Mouse (Mus musculus) liver (tissue): ENCODE data around the gene Sned1.
"Not testable (repeated sequence)": the region's sequence is repeated elsewhere in the genome, so short reads cannot be mapped to it uniquely, and the experiment has no call there.

Experiments used
- DNase-seq: peaks from one replicate; pipeline ENCODE4 v3.0.0-alpha.2; 2020; ENCODE audit warnings: mixed read lengths

Gene Sned1

GRCm38 (mm10) chr1:93229626-93230025 lies 6.0 kb upstream of the Sned1 start:
- no peak for DNase-seq

DNA sequence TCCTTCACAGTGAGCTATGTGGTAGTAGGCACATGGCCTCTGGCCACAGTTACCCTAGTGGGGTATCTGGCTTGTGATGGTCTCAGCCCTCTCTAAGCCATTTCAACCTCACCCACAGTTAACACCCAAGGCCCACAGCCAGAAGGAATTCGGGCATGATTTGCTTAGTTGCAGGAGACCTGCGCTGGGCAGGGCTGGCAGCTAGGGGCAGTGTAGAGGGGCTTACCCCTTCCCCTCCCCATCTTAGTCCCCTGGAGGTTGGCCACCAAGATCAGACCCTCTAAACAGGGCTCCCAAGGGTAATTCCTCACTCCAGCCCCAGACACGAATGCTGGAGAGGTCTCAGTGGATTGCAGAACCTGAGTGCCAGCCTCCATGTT lies 894 bp downstream of the Sned1 start:
- no peak for DNase-seq

DNA sequence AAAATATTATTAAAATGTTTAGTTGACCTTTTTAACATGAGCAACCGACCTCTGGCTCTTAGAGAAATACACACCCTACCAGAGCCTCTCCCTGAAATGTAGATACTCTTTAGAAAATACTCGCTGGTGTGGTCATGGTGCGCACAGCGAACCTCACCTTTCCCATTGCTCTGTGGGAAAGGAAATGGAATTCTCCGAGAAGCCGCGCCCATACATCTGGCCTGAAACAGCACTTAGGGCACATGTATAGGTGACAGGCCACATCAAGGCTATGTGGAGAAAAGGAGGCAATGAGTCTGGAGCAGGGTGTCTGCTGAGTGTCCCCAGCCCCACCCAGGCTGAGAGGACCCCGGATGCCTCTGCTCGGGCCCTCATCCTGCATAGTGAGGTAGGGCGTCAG lies 2.0 kb downstream of the Sned1 start:
- DNase-seq, result no peak

DNA sequence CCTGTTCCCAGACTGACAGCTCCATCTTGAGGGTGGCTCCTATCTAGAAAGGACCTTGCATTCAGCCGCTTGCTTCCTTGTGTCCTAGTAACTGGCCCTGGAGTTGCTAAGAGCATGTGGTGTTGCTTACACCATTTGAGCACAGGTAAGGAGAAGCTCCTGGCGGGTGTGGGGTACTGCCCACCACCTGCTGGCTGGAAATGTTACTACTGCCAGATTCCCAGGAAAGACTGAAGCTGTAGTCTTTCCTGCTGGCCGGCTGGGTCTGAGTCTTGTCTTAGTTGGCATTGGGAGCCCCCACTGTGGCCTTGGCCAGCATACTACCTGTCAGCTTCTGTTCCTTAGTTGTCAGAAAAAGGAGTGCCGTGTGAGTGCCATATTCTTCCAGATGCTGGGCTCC lies 2.6 kb downstream of the Sned1 start:
- DNase-seq, result no peak

DNA sequence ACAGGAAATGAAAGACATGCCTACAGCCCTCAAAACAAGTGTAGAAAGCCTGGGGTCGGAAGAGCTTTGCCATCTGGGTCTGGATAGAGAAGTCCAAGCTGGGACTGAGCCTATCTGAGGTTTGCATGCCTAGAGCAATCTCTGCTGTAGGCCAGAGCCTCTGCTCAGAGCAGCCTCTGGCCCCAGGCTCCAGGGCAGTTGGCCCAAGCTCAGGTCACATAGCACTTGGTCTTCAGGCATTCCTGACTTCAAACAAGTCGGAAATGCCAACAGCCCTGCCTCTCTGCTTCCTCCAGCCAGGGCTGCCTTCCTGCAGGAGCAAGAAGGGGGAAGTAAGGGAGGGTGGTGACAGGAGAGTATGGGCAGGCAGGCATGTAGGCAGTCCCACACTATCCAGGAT lies 10.3 kb downstream of the Sned1 start:
- DNase-seq, result no peak

DNA sequence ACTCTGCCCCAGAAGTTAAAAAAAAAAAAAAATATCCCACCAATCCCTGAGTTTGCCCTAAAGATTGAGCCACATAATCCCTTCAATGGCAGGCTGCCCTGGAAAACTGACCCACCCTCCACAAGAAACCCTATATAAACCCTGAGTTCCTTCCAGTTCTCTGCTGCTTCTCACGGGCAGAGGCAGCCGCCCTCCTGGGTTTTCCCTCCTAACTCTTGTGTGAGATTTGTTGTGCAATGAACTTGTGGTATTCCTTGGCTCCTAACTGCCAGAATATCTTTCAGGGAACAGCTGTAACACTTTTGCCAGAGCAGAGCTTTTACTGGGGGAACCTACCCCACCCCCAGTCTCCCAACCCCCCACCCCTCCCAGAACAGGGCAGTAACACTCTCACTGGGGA lies 16.9 kb downstream of the Sned1 start:
- no peak for DNase-seq

DNA sequence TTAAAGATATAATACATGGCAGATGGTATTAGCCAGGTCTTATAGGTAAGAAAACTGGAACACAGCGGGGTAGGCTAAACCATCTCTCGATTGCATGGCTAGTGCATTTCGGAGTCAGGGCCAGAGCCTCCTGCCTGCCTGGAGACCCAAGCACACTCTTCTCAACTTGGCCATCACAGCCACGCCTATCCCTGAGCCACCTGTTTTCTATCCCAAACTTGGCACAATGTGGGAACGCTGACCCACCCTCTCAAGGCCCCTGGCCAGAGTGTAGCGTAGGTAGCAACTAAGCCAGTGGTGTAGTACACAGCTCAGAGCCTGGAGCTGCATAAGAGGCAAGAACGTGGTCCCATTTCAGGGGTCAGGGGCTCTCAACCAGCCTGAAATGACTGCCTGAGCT lies 20.1 kb downstream of the Sned1 start:
- DNase-seq, result no peak

- no peak for DNase-seq
Measured at GRCm38 (mm10) chr1:93257560-93257959, 21.9 kb downstream of the Sned1 start.

DNA sequence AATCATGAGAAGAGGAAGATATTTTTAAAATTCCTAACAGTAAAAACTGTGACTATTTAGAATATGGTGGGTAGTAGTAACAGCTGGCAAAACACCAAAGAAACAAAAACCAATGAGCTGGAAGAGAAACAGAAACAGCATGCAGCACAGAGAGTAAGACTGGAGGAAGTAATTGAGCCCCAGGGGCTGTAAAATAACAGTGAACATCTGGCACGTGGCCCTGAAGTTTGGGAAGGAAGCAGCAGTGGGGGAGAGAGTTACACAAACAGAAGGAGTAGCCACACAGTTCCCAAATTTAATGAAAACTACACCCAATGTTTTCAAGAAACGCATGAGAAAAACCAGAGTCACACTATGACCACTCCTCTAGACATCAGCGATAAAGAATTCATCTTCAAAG lies 31.6 kb downstream of the Sned1 start:
- DNase-seq, result no peak

- DNase-seq, result no peak
Measured at GRCm38 (mm10) chr1:93268246-93268645, 32.6 kb downstream of the Sned1 start.

- no peak for DNase-seq
Measured at GRCm38 (mm10) chr1:93270516-93271240, 35.0 kb downstream of the Sned1 start.

DNA sequence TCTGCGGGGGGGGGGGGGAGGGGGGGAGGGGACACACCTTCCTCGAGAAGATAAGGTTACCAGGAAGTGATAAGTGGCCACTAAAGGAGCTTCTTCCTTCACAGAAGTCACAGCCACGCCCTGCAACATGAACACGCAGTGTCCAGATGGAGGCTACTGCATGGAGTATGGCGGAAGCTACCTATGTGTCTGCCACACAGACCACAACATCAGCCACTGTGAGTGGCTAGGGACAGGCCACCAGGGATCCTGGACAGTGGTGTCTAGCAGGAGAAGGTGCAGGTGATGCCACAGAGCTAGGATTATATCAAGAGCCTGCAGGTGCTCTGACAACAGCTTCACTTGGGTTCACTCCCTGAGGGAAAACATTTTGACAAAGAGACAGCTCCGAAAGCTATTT lies 36.1 kb downstream of the Sned1 start:
- DNase-seq, result no peak

DNA sequence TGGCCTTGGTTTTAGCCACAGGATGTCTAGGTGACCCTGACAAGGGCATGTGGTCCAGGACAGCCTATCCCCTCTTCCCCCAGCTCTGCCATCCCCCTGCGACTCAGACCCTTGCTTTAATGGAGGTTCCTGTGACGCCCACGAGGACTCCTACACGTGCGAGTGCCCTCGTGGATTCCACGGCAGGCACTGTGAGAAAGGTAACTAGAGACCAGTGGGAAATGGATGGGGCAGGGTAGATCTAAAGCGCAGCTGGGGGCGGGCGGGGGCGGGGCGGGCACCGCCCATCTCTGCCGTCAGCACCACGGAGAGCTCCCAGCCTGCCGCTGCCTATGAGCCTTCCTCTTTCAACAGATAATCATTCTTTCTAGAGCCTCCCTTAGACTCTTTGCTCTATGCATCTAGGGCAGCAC lies 36.8 kb downstream of the Sned1 start:
- DNase-seq, result peak; percentile 60

GRCm38 (mm10) chr1:93275561-93275960 lies 39.9 kb downstream of the Sned1 start:
- no peak for DNase-seq

- DNase-seq, result no peak
Measured at GRCm38 (mm10) chr1:93277041-93277440, 41.4 kb downstream of the Sned1 start.

DNA sequence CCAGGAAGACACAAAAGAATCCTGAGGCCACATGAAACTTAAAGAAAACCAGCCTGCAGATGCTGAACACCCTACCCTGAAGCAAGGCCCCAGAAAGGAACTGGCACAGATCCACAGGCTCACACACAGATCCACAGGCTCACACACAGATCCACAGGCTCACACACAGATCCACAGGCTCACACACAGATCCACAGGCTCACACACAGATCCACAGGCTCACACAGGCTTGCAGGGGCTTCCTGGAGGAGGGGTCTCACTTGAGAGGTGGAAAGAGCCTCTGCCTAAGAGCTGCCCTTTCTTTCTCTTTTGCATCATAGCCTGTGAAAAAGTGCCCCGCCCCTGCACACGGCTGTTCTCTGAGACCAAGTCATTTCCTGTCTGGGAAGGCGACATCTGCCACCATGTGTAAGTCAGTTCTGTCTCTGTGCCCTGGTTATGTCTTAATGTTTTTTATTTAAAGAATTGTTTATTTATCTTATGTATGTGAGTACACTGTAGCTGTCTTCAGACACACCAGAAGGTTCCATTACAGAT lies 54.1 kb downstream of the Sned1 start:
- no peak for DNase-seq

GRCm38 (mm10) chr1:93290956-93291355 lies 55.3 kb downstream of the Sned1 start:
- DNase-seq, result no peak

GRCm38 (mm10) chr1:93291591-93291990 lies 56.0 kb downstream of the Sned1 start:
- DNase-seq, result no peak

- DNase-seq, result no peak
Measured at GRCm38 (mm10) chr1:93292006-93292405, 56.4 kb downstream of the Sned1 start.

DNA sequence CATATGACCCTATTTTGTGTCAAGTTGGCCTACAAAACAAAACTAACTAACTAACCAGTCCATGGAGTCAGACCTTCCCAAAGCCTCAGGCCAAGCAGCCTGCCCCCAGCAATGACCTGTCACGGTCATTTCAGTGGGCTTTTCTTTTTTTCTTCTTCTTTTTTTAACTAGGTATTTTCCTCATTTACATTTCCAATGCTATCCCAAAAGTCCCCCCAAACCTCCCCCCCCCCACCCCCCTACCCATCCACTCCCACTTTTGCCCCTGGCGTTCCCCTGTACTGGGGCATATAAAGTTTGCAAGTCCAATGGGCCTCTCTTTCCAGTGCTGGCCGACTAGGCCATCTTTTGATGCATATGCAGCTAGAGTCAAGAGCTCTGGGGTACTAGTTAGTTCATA lies 58.9 kb downstream of the Sned1 start:
- not testable (repeated sequence) for DNase-seq

DNA sequence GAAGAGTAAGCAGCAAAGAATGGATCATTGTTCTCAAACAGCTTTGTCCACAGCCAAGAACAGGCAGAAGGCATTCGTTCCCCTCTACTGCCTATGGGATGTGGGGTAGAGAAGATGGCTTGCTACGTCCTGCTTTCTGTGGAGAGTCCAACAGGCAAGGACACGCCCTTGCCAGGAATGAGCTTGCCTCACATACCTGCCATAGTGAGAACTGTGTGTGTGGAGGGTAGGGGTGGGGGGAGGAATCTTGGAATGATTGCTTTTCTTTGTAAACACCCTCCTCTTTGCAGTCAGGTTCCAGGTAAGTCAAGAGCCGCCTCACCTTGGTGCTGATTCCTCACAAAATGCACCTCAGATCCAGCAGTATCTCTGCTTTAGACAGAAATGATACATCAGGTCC lies 64.2 kb downstream of the Sned1 start:
- no peak for DNase-seq

GRCm38 (mm10) chr1:93300578-93300977 lies 64.9 kb downstream of the Sned1 start:
- DNase-seq, result no peak

DNA sequence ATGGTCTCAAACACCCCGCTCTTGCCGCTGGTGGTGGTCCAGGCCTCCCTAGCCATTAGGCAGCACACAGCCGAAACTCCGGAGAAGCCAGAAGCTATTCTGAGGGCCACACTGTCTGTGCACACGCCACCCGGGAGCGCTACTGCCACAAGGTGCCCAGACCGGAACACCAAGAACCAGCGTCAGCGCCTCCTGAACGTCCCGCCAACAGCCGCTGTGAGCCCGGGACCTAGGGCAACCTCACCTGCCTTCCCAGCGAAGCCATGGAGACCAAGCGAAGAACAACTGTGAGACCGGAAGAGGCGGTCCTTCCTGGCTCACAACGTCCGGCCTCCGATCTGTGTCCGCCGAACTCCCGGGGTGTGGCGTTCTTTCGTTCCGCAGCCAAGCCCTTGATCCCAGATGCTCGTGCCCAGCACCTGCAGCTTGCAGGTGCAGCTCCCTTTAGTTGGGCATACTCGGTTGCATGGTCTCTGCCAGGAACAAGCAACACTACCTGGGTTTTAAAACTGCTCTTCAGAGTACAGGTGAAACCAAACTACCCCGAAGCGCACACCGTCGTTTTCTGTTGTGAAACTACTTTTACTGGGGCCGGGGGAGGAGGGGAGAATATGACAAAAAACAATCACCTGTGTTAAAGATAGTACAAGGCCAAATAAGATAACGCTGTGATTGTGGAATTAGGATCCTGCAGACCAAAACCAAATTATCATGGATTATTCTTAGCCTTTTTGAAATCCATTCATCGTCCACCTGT lies 70.1 kb downstream of the Sned1 start, which contains the start of gene Mterf4:
Mterf4 (minus strand) TSS at position 335 of the 757 bp plus-strand sequence.
- DNase-seq, result peak; percentile 81

DNA sequence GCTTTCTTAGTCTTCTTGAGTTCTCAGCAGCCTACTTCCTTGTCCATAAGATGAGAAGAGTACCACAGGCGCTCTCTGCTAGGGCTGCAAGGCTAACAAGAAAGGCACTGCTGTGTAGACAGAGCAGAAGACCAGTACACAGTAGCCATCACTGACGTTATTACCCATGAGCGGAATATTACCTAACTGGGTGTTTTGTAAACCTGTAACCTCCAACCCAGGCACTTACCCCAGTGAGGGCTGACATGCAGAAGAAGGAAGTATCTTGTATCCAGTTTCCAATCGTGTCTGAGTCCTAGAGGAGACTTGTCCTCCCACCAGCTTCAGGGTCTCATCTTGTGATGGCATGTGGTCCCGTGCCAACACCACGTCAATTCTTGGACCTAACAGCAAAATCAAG lies 88.3 kb downstream of the Sned1 start:
- no peak for DNase-seq
